Mouse (Mus musculus) frontal cortex, postnatal 14 days (tissue): Measurements from ENCODE around the gene Zfp784.

ENCODE experiments used
- DNase-seq, 2 experiments: peaks; one replicate each; pipeline ENCODE4 v3.0.0; 2022; ENCODE audit warnings: low spot score in 2 of 2

The Zfp784 gene

DNA sequence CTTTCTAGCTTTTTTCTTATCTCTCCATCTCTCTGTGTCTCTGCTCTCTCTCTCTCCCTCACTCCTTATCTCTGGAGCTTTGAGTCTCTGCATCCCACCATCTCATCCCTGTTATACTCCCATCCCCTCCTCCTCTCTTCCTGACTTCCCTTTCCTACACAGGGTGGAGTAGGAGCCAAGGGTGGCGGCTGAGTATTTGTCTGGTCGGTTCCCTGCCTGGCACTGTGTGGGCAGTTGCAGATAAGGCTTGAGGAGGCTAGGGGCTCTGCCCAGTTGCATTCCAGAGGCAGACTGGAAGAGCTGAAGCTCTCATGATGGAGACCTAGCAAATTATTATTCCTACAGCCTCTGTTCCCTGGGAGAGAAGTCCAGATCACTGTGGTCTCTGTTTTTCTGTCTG lies 50.0 kb downstream of the Zfp784 start:
- DNase-seq, result no peak
